Mouse (Mus musculus) erythroblast, embryonic 14.5 days (primary cell): ENCODE measurements around the gene Dennd5a.

Source experiments
- GATA1 ChIP-seq: IDR thresholded peaks from 2 replicates; pipeline ENCODE4 v1.6.1; 2012; ENCODE audit warnings: low read length, inconsistent platforms, mixed read lengths
- TAL1 ChIP-seq: IDR thresholded peaks from 3 replicates; pipeline ENCODE4 v1.6.1; 2012; ENCODE audit warnings: low read length, inconsistent platforms, mixed read lengths

DNA sequence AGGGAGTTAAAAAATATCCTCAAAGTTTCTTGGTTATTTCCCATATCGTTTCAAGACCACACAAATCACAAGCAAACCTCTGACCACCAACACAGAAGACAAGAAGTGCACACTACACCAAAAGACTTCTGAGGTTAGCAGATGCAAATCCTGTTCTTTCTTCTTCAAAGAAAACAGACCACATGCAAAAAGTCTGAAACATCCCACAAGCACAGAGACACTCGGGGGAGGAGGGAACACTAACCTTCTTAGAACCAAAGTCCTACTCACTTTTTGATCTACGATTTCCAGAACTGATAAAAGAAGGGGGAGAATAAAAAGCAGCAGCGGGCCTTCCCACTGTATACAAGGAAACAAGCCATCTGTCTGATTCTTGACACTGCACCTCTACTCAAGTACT is 9.0 kb downstream of the Dennd5a start:
- TF ChIP-seq GATA1 (no peak), TAL1 (no peak)
